Mouse (Mus musculus) hindbrain, embryonic 16.5 days (tissue): ENCODE results near the gene Zfp13. TPM values are rescaled to one million over a fixed set of nuclear protein-coding genes. Genes with fewer than 3 reads are reported as not detected.

Experiments
- ATAC-seq: fragments of 200-750 bp; cut with Nextera tagmentation; 2 replicates; pipeline ENCODE4 v1.8.0; 2017; ENCODE audit warnings: moderate TSS enrichment, moderate library complexity
- H3K27ac ChIP-seq: fragments of 300-500 bp; sonication (generic); 2 replicates; pipeline ENCODE4 v1.5.1; 2014; ENCODE audit warnings: low read depth, mild to moderate bottlenecking, control low read depth, low read length, moderate library complexity
- H3K27me3 ChIP-seq: fragments of 300-500 bp; sonication (generic); replicated peaks from 2 replicates; pipeline ENCODE4 v1.6.1; 2014; ENCODE audit warnings: low read length; ENCODE audit not compliant: control insufficient read depth, insufficient read depth
- H3K36me3 ChIP-seq: fragments of 300-500 bp; sonication (generic); 2 replicates; pipeline ENCODE4 v1.6.1; 2014; ENCODE audit warnings: mild to moderate bottlenecking, low read length, moderate library complexity, mixed read lengths; ENCODE audit not compliant: control insufficient read depth, insufficient read depth
- H3K4me1 ChIP-seq: fragments of 300-500 bp; sonication (generic); 2 replicates; pipeline ENCODE4 v1.6.1; 2014; ENCODE audit warnings: low read depth, low read length; ENCODE audit not compliant: control insufficient read depth, insufficient read depth
- H3K4me2 ChIP-seq: fragments of 300-500 bp; sonication (generic); 2 replicates; pipeline ENCODE4 v1.6.1; 2014; ENCODE audit warnings: mild to moderate bottlenecking, low read length, control low read depth, moderate library complexity
- H3K4me3 ChIP-seq: fragments of 300-500 bp; sonication (generic); 2 replicates; pipeline ENCODE4 v1.5.1; 2014; ENCODE audit warnings: mild to moderate bottlenecking, low read length, control low read depth, moderate library complexity
- H3K9ac ChIP-seq: fragments of 300-500 bp; sonication (generic); 2 replicates; pipeline ENCODE4 v1.6.1; 2014; ENCODE audit warnings: low read depth, mild to moderate bottlenecking, control low read depth, low read length, moderate library complexity
- H3K9me3 ChIP-seq: fragments of 300-500 bp; sonication (generic); 2 replicates; pipeline ENCODE4 v1.6.1; 2014; ENCODE audit warnings: mild to moderate bottlenecking, low read length, moderate library complexity; ENCODE audit not compliant: control insufficient read depth
- WGBS: fragments of 180-500 bp; shearing (Covaris S2); extraction: QIAGEN DNeasy Blood & Tissue Kit; methylation state at CpG from one replicate; pipeline ENCODE4 v1.1.7; 2014; 5-methylcytosine and 5-hydroxymethylcytosine counted together
- polyA plus RNA-seq: library from polyadenylated mRNA; unstranded; fragments of >200 nt; fragmentation: Nextera tagmentation; extraction: Ambion mirVana; gene quantifications from 2 replicates; pipeline ENCODE4 v1.2.1, GENCODE M21; 2015

The Zfp13 gene
- polyA plus RNA-seq, 1 experiment from 2014 or later, result 26.4 TPM

DNA sequence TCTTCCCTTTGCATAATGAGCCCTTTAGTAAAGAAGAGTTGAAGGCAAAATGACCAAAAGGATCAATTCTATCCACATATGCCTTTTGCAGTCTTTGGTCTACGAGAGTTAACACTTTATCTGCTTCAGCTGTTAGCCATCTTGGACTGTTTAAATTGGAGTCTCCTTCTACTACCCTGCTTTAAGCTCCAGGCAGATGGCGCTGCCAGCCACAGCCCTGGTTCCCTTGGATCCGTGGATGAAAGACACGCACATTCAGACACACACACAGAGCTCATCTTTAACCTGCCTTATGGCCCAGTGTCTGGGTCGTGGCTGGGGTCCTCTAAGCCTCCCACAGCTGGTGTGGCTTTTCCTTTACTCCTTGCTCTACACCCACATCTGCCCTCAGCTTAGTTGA, 28.2 kb downstream of the Zfp13 start:
- Histone ChIP-seq H3K4me1 (no peaks in the 10 kb centered on the region), H3K9me3 (peaks cover 5% of the 10 kb centered on the region; the same call in 1 of the 2 replicates), H3K27me3 (no peaks in the 10 kb centered on the region), H3K4me3 (no peak overlapping the region), H3K9ac (no peak overlapping the region), H3K27ac (no peak overlapping the region), H3K4me2 (no peak overlapping the region), H3K36me3 (peaks cover 17% of the 10 kb centered on the region)
- 23% methylated on average over 5 of the region's 5 CpGs for WGBS
- 0 out of 2 replicates have a peak, but pooled peaks have one; percentile 12 for ATAC-seq

DNA sequence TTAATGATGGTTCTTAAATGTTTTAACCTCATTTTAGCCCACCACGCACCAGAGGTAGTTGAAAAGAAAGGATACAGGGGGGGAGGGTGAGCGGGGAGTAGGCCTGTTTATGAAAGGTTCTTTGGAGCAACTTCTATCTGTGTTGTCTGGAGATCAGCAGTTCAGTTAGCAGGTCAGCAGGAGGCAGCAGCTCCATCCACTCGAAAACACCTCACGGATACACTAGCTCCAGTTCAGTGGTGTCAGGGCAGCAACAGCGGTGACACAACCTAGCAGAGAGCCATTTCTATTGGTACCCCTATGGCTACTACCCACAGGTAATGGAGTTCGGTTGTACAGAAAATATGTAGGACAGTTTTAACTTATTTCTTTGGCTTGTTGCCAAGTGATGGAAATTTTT, 29.3 kb downstream of the Zfp13 start:
- Histone ChIP-seq H3K4me2 (no peak overlapping the region), H3K27me3 (no peaks in the 10 kb centered on the region), H3K9me3 (no peaks in the 10 kb centered on the region), H3K4me1 (peaks cover 3% of the 10 kb centered on the region), H3K9ac (no peak overlapping the region), H3K27ac (no peak overlapping the region), H3K4me3 (no peak overlapping the region), H3K36me3 (peaks cover 8% of the 10 kb centered on the region)
- WGBS, result 47% methylated on average over 6 of the region's 6 CpGs
- no peak for ATAC-seq

DNA sequence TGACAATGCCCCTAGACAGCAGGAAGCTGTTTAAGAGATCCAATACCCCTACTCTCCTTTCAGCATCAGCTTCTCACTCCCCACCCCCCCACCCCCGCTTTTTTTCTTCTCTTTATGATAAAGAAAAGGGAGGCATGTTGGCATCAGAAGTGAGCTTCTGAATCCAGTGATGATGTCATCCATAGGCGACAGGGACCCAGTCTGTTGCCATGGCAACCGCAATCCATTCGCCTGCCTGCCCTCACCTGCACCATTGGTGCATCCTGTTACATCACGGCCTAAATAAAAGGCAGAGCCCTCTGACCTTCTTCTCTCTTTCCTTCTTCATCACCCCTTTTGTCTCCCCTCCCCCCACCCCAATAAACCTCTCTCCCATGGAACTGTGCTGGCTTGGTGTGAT, 30.9 kb downstream of the Zfp13 start:
- H3K4me3 ChIP-seq, result no peak overlapping the region
- peaks cover 8% of the 10 kb centered on the region for H3K4me1 ChIP-seq
- WGBS, result 26% methylated on average over 5 of the region's 5 CpGs
- no peak for ATAC-seq
- H3K36me3 ChIP-seq, result no peaks in the 10 kb centered on the region
- no peak overlapping the region for H3K9ac ChIP-seq
- no peaks in the 10 kb centered on the region for H3K27me3 ChIP-seq
- H3K4me2 ChIP-seq, result no peak overlapping the region
- H3K27ac ChIP-seq, result no peak overlapping the region
- H3K9me3 ChIP-seq, result no peaks in the 10 kb centered on the region

- Histone ChIP-seq H3K4me1 (peaks cover 14% of the 10 kb centered on the region), H3K4me2 (no peak overlapping the region), H3K9ac (no peak overlapping the region), H3K4me3 (no peak overlapping the region), H3K27me3 (no peaks in the 10 kb centered on the region), H3K9me3 (no peaks in the 10 kb centered on the region), H3K27ac (no peak overlapping the region), H3K36me3 (no peaks in the 10 kb centered on the region)
- no peak for ATAC-seq
- WGBS, result 57% methylated on average over 5 of the region's 5 CpGs
Measured at GRCm38 (mm10) chr17:23566787-23567186, 32.5 kb downstream of the Zfp13 start.

DNA sequence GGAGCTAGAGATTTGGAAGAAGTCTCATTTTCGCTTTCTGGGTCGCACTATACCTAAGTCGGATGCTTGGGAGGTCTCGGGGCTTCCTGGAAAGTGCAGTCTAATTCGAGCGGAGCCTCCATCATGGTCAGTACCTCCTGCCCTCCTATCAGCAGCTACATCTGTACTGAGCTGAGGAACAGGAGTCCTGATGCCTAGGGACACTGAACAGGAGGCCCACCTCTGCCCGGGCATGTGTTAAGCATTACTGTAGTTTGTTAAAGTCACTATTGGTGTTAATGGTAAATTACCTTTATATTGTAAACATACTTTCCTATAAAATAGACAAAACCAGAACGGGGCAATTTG, 34.9 kb downstream of the Zfp13 start:
- peak; percentile 84 for ATAC-seq
- Histone ChIP-seq H3K9ac (peak overlapping the region; percentile 95), H3K4me3 (peak overlapping the region; percentile 90), H3K9me3 (no peaks in the 10 kb centered on the region), H3K4me1 (peaks cover 14% of the 10 kb centered on the region), H3K27ac (peak overlapping the region; percentile 96), H3K4me2 (peak overlapping the region; percentile 92), H3K27me3 (no peaks in the 10 kb centered on the region), H3K36me3 (peaks cover 9% of the 10 kb centered on the region)
- WGBS, result under 1% methylated on average over 8 of the region's 8 CpGs

DNA sequence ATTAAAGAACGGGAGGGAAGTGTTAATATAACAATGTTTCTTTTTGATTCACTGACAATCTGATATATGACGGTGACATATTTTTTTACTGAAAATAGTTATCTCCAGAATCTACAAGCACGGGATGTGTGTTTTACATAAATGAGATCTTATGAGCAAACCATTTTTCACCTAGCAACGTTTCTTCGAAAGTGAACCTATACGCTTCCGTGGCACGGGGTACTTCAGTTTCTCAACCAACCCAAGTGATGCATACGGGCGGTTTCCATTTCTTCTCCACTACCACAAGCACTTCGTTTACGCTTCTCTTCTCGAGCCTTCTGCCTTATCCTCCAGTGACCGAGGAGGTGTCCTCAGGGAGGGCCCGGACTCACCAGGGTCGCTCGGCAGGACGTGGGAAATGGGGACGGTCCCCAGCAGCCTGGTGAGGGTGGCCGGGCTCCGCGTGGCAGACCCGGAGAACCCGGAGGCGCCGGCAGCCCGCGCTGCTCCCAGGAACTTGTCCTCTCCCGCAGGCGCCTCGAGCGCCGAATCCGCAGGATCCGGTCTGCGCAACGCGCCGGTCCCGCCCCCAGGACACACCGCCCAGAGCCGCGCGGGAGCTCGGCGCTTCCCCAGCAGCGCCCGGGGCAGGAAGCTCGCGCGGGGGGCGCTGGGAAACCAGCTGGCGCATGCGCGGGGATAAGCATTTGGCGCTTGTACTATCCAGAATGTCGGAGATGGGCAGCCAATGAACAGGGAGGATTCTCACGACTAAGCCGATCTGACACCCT, 35.5 kb downstream of the Zfp13 start, which contains the start of gene Zfp213:
Zfp213 (minus strand) TSS at position 644 of the 773 bp plus-strand sequence.
- Histone ChIP-seq H3K4me2 (peak within 1 kb of the TSS; percentile 92), H3K36me3 (peaks cover 15% of the 10 kb centered on the region), H3K9me3 (no peaks in the 10 kb centered on the region), H3K4me3 (peak within 1 kb of the TSS; percentile 90), H3K4me1 (peaks cover 14% of the 10 kb centered on the region), H3K27me3 (no peaks in the 10 kb centered on the region), H3K27ac (peak within 1 kb of the TSS; percentile 96), H3K9ac (peak within 1 kb of the TSS; percentile 95)
- WGBS, result under 1% methylated on average over 59 of the region's 59 CpGs
- peak; percentile 97 for ATAC-seq

- Histone ChIP-seq H3K27me3 (no peaks in the 10 kb centered on the region), H3K4me2 (no peak overlapping the region), H3K27ac (no peak overlapping the region), H3K9ac (no peak overlapping the region), H3K9me3 (no peaks in the 10 kb centered on the region), H3K4me1 (peaks cover 9% of the 10 kb centered on the region), H3K36me3 (peaks cover 43% of the 10 kb centered on the region), H3K4me3 (no peak overlapping the region)
- ATAC-seq, result no peak
- 43% methylated on average over 11 of the region's 11 CpGs for WGBS
Measured at GRCm38 (mm10) chr17:23559767-23560166, 39.5 kb downstream of the Zfp13 start.

GRCm38 (mm10) chr17:23555243-23555916, 43.9 kb downstream of the Zfp13 start:
- WGBS, result 86% methylated on average over 6 of the region's 7 CpGs
- no peak overlapping the region for H3K9ac ChIP-seq
- no peak overlapping the region for H3K27ac ChIP-seq
- H3K4me3 ChIP-seq, result no peak overlapping the region
- no peaks in the 10 kb centered on the region; the same call in 1 of the 2 replicates for H3K4me1 ChIP-seq
- H3K9me3 ChIP-seq, result no peaks in the 10 kb centered on the region
- H3K27me3 ChIP-seq, result no peaks in the 10 kb centered on the region
- peaks cover 35% of the 10 kb centered on the region for H3K36me3 ChIP-seq
- ATAC-seq, result no peak
- no peak overlapping the region for H3K4me2 ChIP-seq

DNA sequence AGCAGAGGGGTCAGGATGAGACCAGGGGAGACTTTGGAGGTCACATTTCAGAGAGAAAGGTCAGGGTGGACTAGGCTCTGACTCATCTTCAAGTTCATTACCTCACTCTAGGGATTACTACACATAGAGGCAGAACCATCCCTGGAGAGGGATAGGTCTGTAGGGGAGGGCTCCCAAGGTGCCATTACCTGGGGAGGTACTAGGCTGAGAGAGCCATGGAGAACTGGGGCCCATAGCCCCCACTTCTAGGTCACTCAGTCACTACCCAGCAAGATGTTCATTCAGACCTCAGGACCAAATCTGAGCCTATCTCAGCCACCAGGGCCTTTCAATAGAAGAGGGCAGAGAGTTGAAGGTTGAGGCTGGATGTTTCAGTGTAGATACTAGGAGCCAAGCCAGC, 45.0 kb downstream of the Zfp13 start:
- Histone ChIP-seq H3K9ac (no peak overlapping the region), H3K27ac (no peak overlapping the region), H3K4me3 (no peak overlapping the region), H3K9me3 (no peaks in the 10 kb centered on the region), H3K27me3 (no peaks in the 10 kb centered on the region), H3K4me2 (no peak overlapping the region), H3K36me3 (peaks cover 34% of the 10 kb centered on the region), H3K4me1 (no peaks in the 10 kb centered on the region; the same call in none of the 2 replicates)
- ATAC-seq, result no peak
